Mouse (Mus musculus): ENCODE measurements around the gene 1700109H08Rik.
"Not testable (repeated sequence)": the region's sequence is repeated elsewhere in the genome, so short reads cannot be mapped to it uniquely, and the experiment has no call there.

Gene 1700109H08Rik

DNA sequence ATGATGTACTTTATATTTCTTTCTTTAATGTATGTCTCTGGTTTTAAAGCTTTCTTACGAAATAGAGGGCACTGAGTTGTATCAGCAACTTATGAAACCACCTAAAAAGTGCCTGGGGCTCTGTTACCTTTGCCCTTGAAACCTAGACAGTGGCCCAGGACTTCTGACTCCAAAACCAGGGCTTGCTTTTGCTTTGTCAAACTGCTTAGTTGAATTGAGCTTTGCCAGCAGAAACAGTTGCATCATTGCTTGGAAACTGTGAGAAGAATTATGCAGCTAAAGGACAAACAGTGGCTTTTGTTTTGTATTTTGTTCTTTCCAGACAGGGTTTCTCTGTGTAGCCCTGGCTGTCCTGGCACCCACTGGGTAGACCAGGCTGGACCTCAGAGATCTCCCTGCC lies 28.9 kb downstream of the 1700109H08Rik start:
- DNase-seq (ENCODE audit: low spot score): no peak

DNA sequence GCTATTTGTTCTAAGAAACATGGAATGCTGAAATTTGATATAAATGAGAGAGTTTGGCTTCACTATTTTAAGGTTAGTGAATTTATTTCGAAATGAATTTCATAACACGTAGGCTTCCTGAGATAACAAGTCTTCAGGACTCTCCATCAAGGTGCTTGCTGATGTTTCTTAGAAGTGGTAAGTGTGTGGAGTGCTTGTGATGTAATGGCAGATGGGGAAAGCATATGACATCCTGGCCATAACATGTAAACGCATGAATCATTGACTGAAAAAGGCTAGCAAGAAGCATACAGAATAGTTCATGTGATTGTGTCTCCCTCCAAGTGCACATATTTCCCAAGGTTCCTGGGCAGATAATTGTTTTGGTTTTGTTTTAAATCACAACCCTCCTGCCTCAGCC lies 29.4 kb downstream of the 1700109H08Rik start:
- DNase-seq (ENCODE audit: low spot score): no peak

DNA sequence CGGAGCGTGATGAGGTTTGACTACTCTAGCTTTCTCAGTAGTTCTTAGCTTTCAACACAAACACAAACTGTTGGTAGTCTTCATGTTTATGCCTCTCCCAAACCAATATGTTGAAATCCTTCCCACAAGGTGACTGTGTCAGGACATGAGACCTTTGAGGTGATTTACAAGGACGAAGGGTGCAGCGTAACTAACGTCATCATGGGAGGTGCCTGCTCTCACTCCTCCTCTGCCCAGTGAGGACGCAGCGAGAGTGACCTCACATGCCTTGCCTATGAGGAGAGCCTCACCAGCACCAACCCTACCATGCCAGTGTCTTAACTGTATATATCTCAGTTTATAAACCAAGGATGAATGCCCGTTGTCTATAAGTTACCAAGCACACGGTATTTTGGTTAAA lies 35.7 kb downstream of the 1700109H08Rik start:
- DNase-seq (ENCODE audit: low spot score): no peak

DNA sequence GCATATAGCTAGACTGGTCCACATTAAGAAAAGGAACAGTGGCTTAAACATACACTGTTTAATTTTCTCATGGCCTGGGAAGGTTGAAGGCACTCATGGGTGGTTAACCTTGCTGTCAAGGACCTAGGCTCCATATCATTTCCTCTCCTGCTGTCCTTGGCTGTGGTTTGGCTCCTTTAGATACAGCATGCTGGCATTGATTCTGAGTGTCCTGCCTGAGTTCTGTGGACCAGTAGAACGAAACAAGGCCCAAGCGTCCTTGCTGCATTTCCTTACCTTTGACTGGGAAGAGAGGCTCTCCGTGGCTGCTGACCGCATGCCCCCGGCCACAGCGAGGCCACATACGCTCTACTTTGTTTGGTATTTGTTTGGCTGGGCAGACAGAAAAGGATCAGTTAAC lies 37.9 kb downstream of the 1700109H08Rik start:
- DNase-seq (ENCODE audit: low spot score): no peak

DNA sequence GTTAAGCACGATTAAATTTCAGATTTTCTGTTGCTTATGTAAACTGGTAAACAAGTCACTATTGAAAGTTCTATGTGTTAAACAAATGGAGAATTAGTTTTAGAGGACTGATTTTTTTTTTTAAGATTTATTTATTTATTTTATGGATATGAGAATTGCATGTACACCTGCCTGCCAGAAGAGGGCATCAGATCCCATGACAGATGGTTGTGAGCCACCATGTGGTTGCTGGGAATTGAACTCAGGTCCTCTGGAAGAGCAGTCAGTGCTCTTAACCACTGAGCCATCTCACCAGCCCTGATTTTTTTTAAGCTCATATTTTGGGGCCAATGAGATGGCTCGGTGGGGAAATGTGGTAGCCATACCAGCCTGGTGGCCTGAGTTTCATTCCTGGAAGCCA lies 40.5 kb downstream of the 1700109H08Rik start:
- not testable (repeated sequence) for DNase-seq (ENCODE audit: low spot score)

DNA sequence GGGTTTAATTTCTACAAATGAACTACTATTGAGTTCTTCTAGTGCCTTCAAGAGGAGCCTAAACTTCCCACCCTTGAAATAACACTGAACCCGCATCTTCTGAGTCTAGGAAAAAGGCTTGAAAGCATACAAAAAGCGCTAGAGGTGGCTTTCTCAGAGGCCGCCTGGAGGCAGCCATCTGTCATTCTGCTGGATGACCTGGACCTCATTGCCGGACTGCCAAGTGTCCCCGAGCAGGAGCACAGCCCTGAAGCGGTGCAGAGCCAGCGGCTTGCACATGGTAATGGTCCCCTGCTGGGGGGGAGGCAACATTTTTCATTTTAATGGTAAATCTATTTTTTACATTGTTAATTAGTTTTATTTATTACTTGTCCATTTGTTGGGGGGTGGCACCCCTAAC lies 49.1 kb downstream of the 1700109H08Rik start:
- DNase-seq (ENCODE audit: low spot score): no peak

DNA sequence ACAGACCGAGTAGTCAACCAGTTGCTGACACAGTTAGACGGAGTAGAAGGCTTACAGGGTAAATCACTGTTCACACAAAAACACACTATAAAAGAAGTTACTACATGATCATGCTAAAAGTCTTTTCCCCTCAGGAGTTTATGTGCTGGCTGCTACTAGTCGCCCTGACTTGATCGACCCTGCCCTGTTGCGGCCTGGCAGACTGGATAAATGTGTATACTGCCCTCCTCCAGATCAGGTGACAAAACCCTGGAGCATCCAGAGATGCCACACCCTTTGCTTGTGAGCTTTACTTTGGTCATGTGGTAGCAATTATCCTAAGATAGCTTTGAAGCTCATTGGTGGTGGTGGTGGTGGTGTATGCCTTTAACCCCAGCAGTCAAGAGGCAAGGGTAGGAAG lies 58.7 kb downstream of the 1700109H08Rik start:
- no peak for DNase-seq (ENCODE audit: low spot score)

DNA sequence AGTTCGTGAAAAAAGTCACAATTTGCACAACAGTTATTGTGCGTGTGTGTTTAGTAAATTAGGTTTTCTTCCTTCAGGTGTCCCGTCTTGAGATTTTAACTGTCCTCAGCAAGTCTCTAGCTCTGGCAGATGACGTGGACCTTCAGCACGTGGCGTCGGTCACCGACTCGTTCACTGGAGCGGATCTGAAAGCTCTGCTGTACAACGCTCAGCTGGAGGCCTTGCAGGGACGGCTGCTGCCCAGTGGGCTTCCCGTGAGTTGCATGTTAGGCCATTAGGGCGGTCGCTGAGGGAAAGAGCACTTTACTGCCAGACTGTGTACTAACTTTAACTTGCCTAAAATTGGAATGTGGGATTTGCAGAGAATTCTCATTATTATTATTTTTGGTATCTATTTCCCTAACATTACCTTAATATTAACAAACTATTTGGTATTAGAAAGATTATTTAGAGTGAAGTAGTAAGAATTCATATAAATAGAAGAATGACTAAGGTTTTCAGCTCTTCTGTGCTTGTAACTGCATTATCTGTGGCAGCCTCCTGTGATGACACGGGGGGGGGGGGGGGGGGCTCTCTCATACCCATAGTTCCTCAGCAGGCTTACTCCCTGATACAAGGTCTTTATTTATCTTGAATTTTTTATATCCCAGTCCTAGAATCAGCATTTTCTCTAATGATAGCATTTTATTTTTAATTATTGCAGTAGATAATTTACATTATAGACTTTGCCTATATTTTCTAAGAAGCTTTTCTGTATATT lies 60.3 kb downstream of the 1700109H08Rik start:
- no peak for DNase-seq (ENCODE audit: low spot score)

DNA sequence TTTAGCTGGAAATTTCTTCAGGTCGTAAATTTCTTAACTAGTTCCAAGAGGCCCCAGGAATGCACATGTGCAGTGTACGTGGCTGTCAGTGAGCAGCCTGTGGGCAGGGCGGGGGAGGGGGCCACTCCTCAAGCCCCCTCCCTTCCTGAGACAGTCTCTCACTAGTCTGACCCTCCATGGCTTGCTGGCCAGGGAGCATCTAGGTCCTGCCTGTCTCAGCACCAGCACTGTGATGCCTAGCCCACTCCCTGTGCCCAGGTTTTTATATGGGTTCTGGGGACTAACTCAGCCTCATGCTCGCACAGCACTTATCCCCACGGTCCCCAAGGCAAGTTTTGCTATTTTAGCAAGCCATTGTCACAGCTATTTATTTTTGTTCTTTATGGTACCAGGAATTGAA lies 60.9 kb downstream of the 1700109H08Rik start:
- no peak for DNase-seq (ENCODE audit: low spot score)

DNA sequence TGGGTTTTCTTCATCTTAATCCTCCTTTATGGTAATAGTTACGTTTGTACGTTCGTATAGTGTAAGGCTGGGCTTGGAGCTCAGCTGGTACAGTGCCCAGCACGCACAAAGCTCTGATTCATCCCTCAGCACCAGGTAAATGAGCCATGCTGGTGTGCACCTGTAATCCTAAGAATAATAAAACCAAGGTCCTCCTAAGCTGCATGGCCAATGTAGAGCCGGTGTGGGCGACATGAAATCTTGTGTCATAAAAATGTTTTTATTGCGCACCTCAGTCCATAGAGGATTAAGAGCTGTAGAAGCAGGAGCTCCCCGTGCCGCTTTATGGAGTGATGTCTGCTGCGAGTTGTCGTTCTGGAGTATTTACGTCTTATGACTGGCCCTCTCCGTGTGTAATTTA lies 61.9 kb downstream of the 1700109H08Rik start:
- no peak for DNase-seq (ENCODE audit: low spot score)

DNA sequence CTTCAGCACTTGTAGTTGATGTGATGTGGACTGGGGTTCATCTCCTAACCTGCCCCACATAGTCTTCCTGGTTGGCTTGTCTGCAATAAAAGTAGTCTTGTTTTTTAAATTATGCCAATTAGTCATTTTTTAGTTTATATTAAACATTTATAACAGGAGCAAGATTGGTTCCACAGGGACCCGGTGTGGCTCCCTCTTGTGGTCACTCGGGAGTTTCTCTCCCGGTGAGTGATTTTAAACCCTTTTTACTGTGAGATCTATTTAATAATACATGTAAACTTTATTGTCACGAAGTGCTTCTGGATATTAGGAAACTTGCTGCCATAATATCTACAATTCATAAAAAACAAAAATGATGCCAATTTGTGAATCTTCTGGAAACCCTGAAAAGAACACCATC lies 62.6 kb downstream of the 1700109H08Rik start:
- no peak for DNase-seq (ENCODE audit: low spot score)

Data from yolk sac, embryonic 10.5 days (tissue).